Mouse (Mus musculus) testis, adult 2 months (tissue): Measurements from ENCODE around the gene Fam129a.

Source experiments
- CTCF ChIP-seq: fragments of 200-500 bp; IDR thresholded peaks from 2 replicates; pipeline ENCODE4 v1.5.1; 2012; ENCODE audit warnings: low read depth, mild to moderate bottlenecking, inconsistent platforms, low read length, moderate library complexity; ENCODE audit not compliant: control insufficient read depth, insufficient read depth, insufficient replicate concordance
- POLR2A ChIP-seq: fragments of 200-500 bp; IDR thresholded peaks from 2 replicates; pipeline ENCODE4 v1.6.1; 2012; ENCODE audit warnings: low read depth, mild to moderate bottlenecking, inconsistent platforms, low read length, moderate library complexity; ENCODE audit not compliant: control insufficient read depth

- no peak for TF ChIP-seq CTCF
- no peak for TF ChIP-seq POLR2A
Measured at GRCm38 (mm10) chr1:151632567-151633356, 61.8 kb downstream of the Fam129a start.
